ENCODE assay signal across 8 mouse cellular contexts in the genomic region with DNA sequence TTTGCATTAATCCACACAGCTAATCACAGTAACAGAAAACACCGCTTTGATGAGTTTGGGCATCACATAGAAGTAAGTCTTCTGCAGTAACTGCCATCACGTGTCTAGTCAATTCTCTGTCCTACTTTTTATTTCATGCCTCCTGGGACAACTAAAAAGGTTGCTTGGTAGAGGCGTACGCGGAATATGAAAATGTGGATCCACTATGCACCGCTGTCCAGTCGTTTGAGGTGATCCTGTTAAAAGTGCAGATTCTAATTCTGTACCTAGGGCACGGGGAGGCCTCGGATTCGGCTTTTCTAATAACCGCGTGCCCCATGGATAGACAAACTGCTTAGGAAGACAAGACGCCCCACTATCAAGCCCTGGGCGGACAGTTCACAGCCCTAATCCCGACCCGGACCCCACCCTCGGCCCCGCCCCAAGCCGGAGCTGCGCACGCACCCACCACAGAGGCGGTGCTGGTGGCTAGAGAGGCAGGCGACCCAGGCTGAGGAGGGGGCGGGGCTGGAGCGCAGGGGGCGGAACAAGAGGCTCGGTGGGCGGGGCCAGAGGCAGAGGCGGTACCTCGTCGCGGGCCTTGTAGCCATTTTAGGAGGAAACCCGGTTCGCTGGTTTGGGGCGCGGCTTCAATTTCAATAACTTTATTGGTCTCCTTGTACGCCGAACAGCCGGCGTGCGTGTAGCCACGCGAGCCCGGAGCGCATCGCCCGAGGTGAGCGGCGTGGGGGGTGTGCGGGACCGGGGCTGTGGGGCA. TPM values are rescaled to one million over a fixed set of nuclear protein-coding genes. Genes with fewer than 3 reads are reported as not detected.
DNase-seq lines count a peak whose midpoint lies in the region; ATAC-seq and TF ChIP-seq lines count a peak whose summit lies in the region.

A gene (plus strand): TSS at position 539 of the 757 bp plus-strand sequence.

- H3K4me3 ChIP-seq in heart, embryonic 12.5 days, result peak within 1 kb of the TSS; percentile 83
- peak within 1 kb of the TSS; percentile 91 for H3K4me3 ChIP-seq in kidney, postnatal 0 days (replicated peaks; ENCODE audit: low read depth, low read length)
- peak within 1 kb of the TSS; percentile 77 for H3K4me3 ChIP-seq in liver, embryonic 11.5 days (ENCODE audit: low read depth, low read length)
- peak within 1 kb of the TSS; percentile 86 for H3K4me3 ChIP-seq in stomach, embryonic 14.5 days (ENCODE audit: low read depth, low read length)

- peaks cover 32% of the 10 kb centered on the region for H3K4me1 ChIP-seq in heart, embryonic 12.5 days (replicated peaks)
- H3K4me1 ChIP-seq in kidney, postnatal 0 days (replicated peaks; ENCODE audit: insufficient read depth, low read length), result 0 out of 2 replicates have a peak, but pooled peaks cover 10% of the 10 kb centered on the region
- peaks cover 11% of the 10 kb centered on the region for H3K4me1 ChIP-seq in liver, embryonic 11.5 days (replicated peaks; ENCODE audit: control insufficient read depth, insufficient read depth, low read length)
- H3K4me1 ChIP-seq in stomach, embryonic 14.5 days (ENCODE audit: control insufficient read depth, insufficient read depth, low read length), result peaks cover 15% of the 10 kb centered on the region; the same call in 1 of the 2 replicates

- DNase-seq in CD4-positive helper T cell, adult 2 months (ENCODE audit: low read depth, low spot score), result peak; percentile 98
- peak; percentile 91 for DNase-seq in brain, embryonic 18.5 days (ENCODE audit: low read depth, low spot score)
- peak; percentile 99 for DNase-seq in kidney, postnatal 0 days (ENCODE audit: low spot score)
- DNase-seq in liver, embryonic 11.5 days (ENCODE audit: low spot score), result peak; percentile 100
- DNase-seq in naive thymus-derived CD4-positive, alpha-beta T cell, adult 2 months (ENCODE audit: low read depth), result peak; percentile 98

- H3K27ac ChIP-seq in heart, embryonic 12.5 days (ENCODE audit: poor library complexity, severe bottlenecking), result peak within 1 kb of the TSS; percentile 72
- peak within 1 kb of the TSS; percentile 36; the same call in 1 of the 2 replicates for H3K27ac ChIP-seq in kidney, postnatal 0 days
- H3K27ac ChIP-seq in liver, embryonic 11.5 days (ENCODE audit: low read depth, low read length), result no peak within 1 kb of the TSS
- 0 out of 2 replicates have a peak within 1 kb of the TSS, but pooled peaks have one; percentile 33 for H3K27ac ChIP-seq in stomach, embryonic 14.5 days (ENCODE audit: low read length)

- peaks cover 8% of the 10 kb centered on the region for H3K36me3 ChIP-seq in heart, embryonic 12.5 days
- no peaks in the 10 kb centered on the region for H3K36me3 ChIP-seq in kidney, postnatal 0 days (ENCODE audit: insufficient read depth, low read length)
- 0 out of 2 replicates have a peak, but pooled peaks cover 3% of the 10 kb centered on the region for H3K36me3 ChIP-seq in liver, embryonic 11.5 days (ENCODE audit: control insufficient read depth, insufficient read depth, low read length)
- no peaks in the 10 kb centered on the region for H3K36me3 ChIP-seq in stomach, embryonic 14.5 days (ENCODE audit: control insufficient read depth, insufficient read depth, low read length)

- 2% methylated on average over 51 of the region's 51 CpGs for WGBS in heart, embryonic 12.5 days
- 2% methylated on average over 49 of the region's 51 CpGs for WGBS in kidney, postnatal 0 days
- WGBS in liver, embryonic 11.5 days, result 2% methylated on average over 51 of the region's 51 CpGs
- WGBS in stomach, embryonic 14.5 days, result 2% methylated on average over 50 of the region's 51 CpGs

- no peaks in the 10 kb centered on the region for H3K27me3 ChIP-seq in heart, embryonic 12.5 days (replicated peaks)
- H3K27me3 ChIP-seq in kidney, postnatal 0 days (ENCODE audit: insufficient read depth, low read length), result no peaks in the 10 kb centered on the region
- no peaks in the 10 kb centered on the region for H3K27me3 ChIP-seq in liver, embryonic 11.5 days (replicated peaks; ENCODE audit: control insufficient read depth, insufficient read depth, low read length)
- no peaks in the 10 kb centered on the region for H3K27me3 ChIP-seq in stomach, embryonic 14.5 days (ENCODE audit: control insufficient read depth, insufficient read depth, low read length)

- H3K9me3 ChIP-seq in heart, embryonic 12.5 days (replicated peaks), result peaks cover 4% of the 10 kb centered on the region
- no peaks in the 10 kb centered on the region for H3K9me3 ChIP-seq in kidney, postnatal 0 days (replicated peaks; ENCODE audit: low read length)
- 0 out of 2 replicates have a peak, but pooled peaks cover 3% of the 10 kb centered on the region for H3K9me3 ChIP-seq in liver, embryonic 11.5 days (ENCODE audit: control insufficient read depth, low read length)
- no peaks in the 10 kb centered on the region for H3K9me3 ChIP-seq in stomach, embryonic 14.5 days (ENCODE audit: control insufficient read depth, low read depth, low read length)

- ATAC-seq in erythroid progenitor cell, adult 5-6 weeks (replicated peaks; ENCODE audit: low FRiP score, poor library complexity, severe bottlenecking), result peak; percentile 93
- ATAC-seq in heart, embryonic 12.5 days (ENCODE audit: insufficient number of reproducible peaks, low FRiP score), result peak; percentile 96
- peak; percentile 93 for ATAC-seq in kidney, postnatal 0 days (replicated peaks; ENCODE audit: low FRiP score, low read depth)
- ATAC-seq in liver, embryonic 11.5 days (replicated peaks; ENCODE audit: low FRiP score), result peak; percentile 98
- peak; percentile 93 for ATAC-seq in stomach, embryonic 14.5 days (ENCODE audit: insufficient number of reproducible peaks, insufficient read depth, low FRiP score, low read depth)

- no peak for TF ChIP-seq CTCF in kidney, postnatal 0 days (IDR thresholded peaks at IDR 0.05; ENCODE audit: low read depth)

- H3K4me2 ChIP-seq in heart, embryonic 12.5 days, result peak within 1 kb of the TSS; percentile 80
- peak within 1 kb of the TSS; percentile 90 for H3K4me2 ChIP-seq in kidney, postnatal 0 days (ENCODE audit: low read length)
- peak within 1 kb of the TSS; percentile 80 for H3K4me2 ChIP-seq in liver, embryonic 11.5 days
- H3K4me2 ChIP-seq in stomach, embryonic 14.5 days (replicated peaks; ENCODE audit: low read depth, low read length), result peak within 1 kb of the TSS; percentile 91

- H3K9ac ChIP-seq in heart, embryonic 12.5 days, result peak within 1 kb of the TSS; percentile 82
- H3K9ac ChIP-seq in kidney, postnatal 0 days (ENCODE audit: low read depth, low read length), result peak within 1 kb of the TSS; percentile 70
- peak within 1 kb of the TSS; percentile 63 for H3K9ac ChIP-seq in liver, embryonic 11.5 days (ENCODE audit: low read depth, low read length)
- H3K9ac ChIP-seq in stomach, embryonic 14.5 days (replicated peaks; ENCODE audit: low read depth, low read length), result peak within 1 kb of the TSS; percentile 64

RNA-seq across cellular contexts. Expression of the gene that starts here (rescaled TPM):
- total RNA-seq in erythroid progenitor cell, adult 5-6 weeks (2015; ENCODE audit: low replicate concordance), result 0.36 and 0.42 TPM in 2 replicates
- 0.38 and 0.64 TPM in 2 replicates for total RNA-seq in erythroid progenitor cell, adult 5-6 weeks (2017; ENCODE audit: low replicate concordance)
- 24.6 and 25.1 TPM in 2 replicates for polyA plus RNA-seq in heart, embryonic 12.5 days (2016; fragmentation: Nextera tagmentation; extraction: Ambion mirVana)
- polyA plus RNA-seq in kidney, postnatal 0 days (2015; fragmentation: Nextera tagmentation; extraction: Ambion mirVana), result 4.1 and 4.7 TPM in 2 replicates
- polyA plus RNA-seq in liver, embryonic 11.5 days (2014; fragmentation: Nextera tagmentation; extraction: Ambion mirVana), result 4.5 and 5.4 TPM in 2 replicates
- 8.6 and 8.7 TPM in 2 replicates for polyA plus RNA-seq in stomach, embryonic 14.5 days (2014; fragmentation: Nextera tagmentation; extraction: Ambion mirVana)

Comparison
In these comparisons a context has a peak if more than half of its experiments do, and no peak if none do; other contexts are left out.
1. Peak in ATAC-seq in erythroid progenitor cell, adult 5-6 weeks; RNA of the gene not detected or under 1 TPM.